In the genomic region with DNA sequence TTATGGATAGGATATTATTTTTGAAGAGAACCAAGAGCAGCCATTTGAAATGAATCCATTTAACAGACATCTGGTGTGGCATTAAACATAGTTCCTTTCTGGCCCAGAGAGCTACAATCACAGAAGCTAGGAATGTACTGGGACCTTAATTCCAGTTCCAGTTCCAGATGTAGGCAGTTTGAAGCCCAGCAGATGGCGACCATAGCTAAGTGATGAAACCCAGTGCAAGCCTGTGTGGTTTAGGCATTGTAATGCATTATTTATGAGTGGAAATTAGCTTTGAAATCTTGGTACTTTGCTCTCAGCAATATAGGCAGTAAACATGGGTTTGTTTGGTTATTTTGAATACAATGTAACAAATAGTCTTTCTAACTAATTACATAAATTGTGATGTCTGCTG, we compare ENCODE assay signal across 8 mouse cellular contexts.
DNase-seq lines count a peak whose midpoint lies in the region; ATAC-seq and TF ChIP-seq lines count a peak whose summit lies in the region.

No protein-coding gene starts in this region.

- H3K9me3 ChIP-seq in limb, embryonic 11.5 days (ENCODE audit: control insufficient read depth, low read length) = no peaks in the 10 kb centered on the region
- no peaks in the 10 kb centered on the region for H3K9me3 ChIP-seq in limb, embryonic 10.5 days (replicated peaks)
- H3K9me3 ChIP-seq in forebrain, embryonic 13.5 days (replicated peaks) = no peaks in the 10 kb centered on the region
- no peaks in the 10 kb centered on the region for H3K9me3 ChIP-seq in midbrain, postnatal 0 days (ENCODE audit: low read length)

- no peak overlapping the region for H3K4me3 ChIP-seq in limb, embryonic 11.5 days (ENCODE audit: low read depth, low read length)
- H3K4me3 ChIP-seq in limb, embryonic 10.5 days = no peak overlapping the region
- no peak overlapping the region for H3K4me3 ChIP-seq in forebrain, embryonic 13.5 days
- no peak overlapping the region for H3K4me3 ChIP-seq in midbrain, postnatal 0 days (ENCODE audit: low read depth, low read length)

- peak; percentile 21 for DNase-seq in limb, embryonic 11.5 days (ENCODE audit: low spot score)
- no peak for DNase-seq in limb, embryonic 10.5 days (ENCODE audit: low spot score)
- peak; percentile 41 to 42 for DNase-seq in kidney, postnatal 4 days
- DNase-seq in midbrain, postnatal 0 days (ENCODE audit: low spot score) = peak; percentile 71
- DNase-seq in thymus, postnatal 10 days (ENCODE audit: low spot score in 2 of 2) = no peak
- DNase-seq in c-Kit-positive CD71-positive TER-119-positive erythroid progenitor cells, embryonic 14.5 days (ENCODE audit: low spot score) = no peak
- DNase-seq in gastrocnemius, adult 18-20 months (ENCODE audit: low spot score) = no peak

- H3K27ac ChIP-seq in limb, embryonic 11.5 days (replicated peaks; ENCODE audit: low read depth, low read length) = no peak overlapping the region
- no peak overlapping the region for H3K27ac ChIP-seq in limb, embryonic 10.5 days
- no peak overlapping the region for H3K27ac ChIP-seq in forebrain, embryonic 13.5 days
- H3K27ac ChIP-seq in midbrain, postnatal 0 days (ENCODE audit: low read depth, low read length) = no peak overlapping the region

- no peak overlapping the region for H3K4me2 ChIP-seq in limb, embryonic 11.5 days (ENCODE audit: low read depth, severe bottlenecking)
- H3K4me2 ChIP-seq in forebrain, embryonic 13.5 days = no peak overlapping the region
- no peak overlapping the region for H3K4me2 ChIP-seq in midbrain, postnatal 0 days (ENCODE audit: low read depth, low read length, poor library complexity, severe bottlenecking)

- no peak for ATAC-seq in limb, embryonic 11.5 days (ENCODE audit: insufficient number of reproducible peaks, low FRiP score, low TSS enrichment, low read depth)
- ATAC-seq in forebrain, embryonic 13.5 days = peak; percentile 95
- ATAC-seq in midbrain, postnatal 0 days (ENCODE audit: low FRiP score) = 0 out of 2 replicates have a peak, but pooled peaks have one; percentile 54

- TF ChIP-seq CTCF in midbrain, postnatal 0 days (IDR thresholded peaks at IDR 0.05) = peak; percentile 79

- no peak overlapping the region for H3K9ac ChIP-seq in limb, embryonic 11.5 days (ENCODE audit: low read length)
- no peak overlapping the region for H3K9ac ChIP-seq in forebrain, embryonic 13.5 days
- no peak overlapping the region for H3K9ac ChIP-seq in midbrain, postnatal 0 days (replicated peaks; ENCODE audit: low read length, poor library complexity, severe bottlenecking)

- H3K4me1 ChIP-seq in limb, embryonic 11.5 days (ENCODE audit: control insufficient read depth, insufficient read depth, low read length) = no peaks in the 10 kb centered on the region
- no peaks in the 10 kb centered on the region for H3K4me1 ChIP-seq in limb, embryonic 10.5 days
- H3K4me1 ChIP-seq in forebrain, embryonic 13.5 days = no peaks in the 10 kb centered on the region
- no peaks in the 10 kb centered on the region for H3K4me1 ChIP-seq in midbrain, postnatal 0 days (ENCODE audit: insufficient read depth, low read length)

- 30% methylated on average over 1 of the region's 1 CpGs for WGBS in limb, embryonic 11.5 days
- 28% methylated on average over 1 of the region's 1 CpGs for WGBS in limb, embryonic 10.5 days
- 39% methylated on average over 1 of the region's 1 CpGs for WGBS in forebrain, embryonic 13.5 days
- 13% methylated on average over 1 of the region's 1 CpGs for WGBS in midbrain, postnatal 0 days

- H3K36me3 ChIP-seq in limb, embryonic 11.5 days (ENCODE audit: control insufficient read depth, insufficient read depth, low read length) = no peaks in the 10 kb centered on the region
- no peaks in the 10 kb centered on the region for H3K36me3 ChIP-seq in limb, embryonic 10.5 days
- no peaks in the 10 kb centered on the region for H3K36me3 ChIP-seq in forebrain, embryonic 13.5 days (ENCODE audit: poor library complexity, severe bottlenecking)
- H3K36me3 ChIP-seq in midbrain, postnatal 0 days (ENCODE audit: insufficient read depth, low read length) = no peaks in the 10 kb centered on the region

- H3K27me3 ChIP-seq in limb, embryonic 11.5 days (ENCODE audit: control insufficient read depth, insufficient read depth, low read length) = no peaks in the 10 kb centered on the region
- no peaks in the 10 kb centered on the region for H3K27me3 ChIP-seq in limb, embryonic 10.5 days (ENCODE audit: low read depth, poor library complexity, severe bottlenecking)
- no peaks in the 10 kb centered on the region for H3K27me3 ChIP-seq in forebrain, embryonic 13.5 days
- no peaks in the 10 kb centered on the region for H3K27me3 ChIP-seq in midbrain, postnatal 0 days (ENCODE audit: insufficient read depth, low read length)

Comparison
In these comparisons a context has a peak if more than half of its experiments do, and no peak if none do; other contexts are left out.
1. DNase-seq: peak in limb, embryonic 11.5 days (single experiment), kidney, postnatal 4 days (2 of 2) and midbrain, postnatal 0 days (single experiment); none in limb, embryonic 10.5 days (single experiment), thymus, postnatal 10 days (0 of 2), c-Kit-positive CD71-positive TER-119-positive erythroid progenitor cells, embryonic 14.5 days (single experiment) and gastrocnemius, adult 18-20 months (single experiment).